Mouse (Mus musculus) midbrain, embryonic 14.5 days (tissue): ENCODE measurements at regions not wholly inside any gene's neighbourhood (a gene's known extent, or its start where the extent isn't known, plus 50 kb on each side); places are given as distances from the start of the nearest gene placed in this dataset.

ENCODE experiments used
- ATAC-seq: fragments of 200-750 bp; cut with Nextera tagmentation; 2 replicates; pipeline ENCODE4 v1.8.0; 2017; ENCODE audit warnings: moderate number of reproducible peaks, moderate library complexity; ENCODE audit not compliant: low FRiP score, low TSS enrichment
- DNase-seq: peaks from one replicate; pipeline ENCODE4 v3.0.0-alpha.2; 2015
- H3K27ac ChIP-seq: fragments of 300-500 bp; sonication (generic); replicated peaks from 2 replicates; pipeline ENCODE4 v1.5.1; 2014; ENCODE audit warnings: mild to moderate bottlenecking, low read depth, low read length, moderate library complexity
- H3K27me3 ChIP-seq: fragments of 300-500 bp; sonication (generic); 2 replicates; pipeline ENCODE4 v1.6.1; 2014; ENCODE audit warnings: low read length, control low read depth, mixed read lengths; ENCODE audit not compliant: control insufficient read depth, insufficient read depth
- H3K36me3 ChIP-seq: fragments of 300-500 bp; sonication (generic); 2 replicates; pipeline ENCODE4 v1.6.1; 2014; ENCODE audit warnings: low read length, control low read depth; ENCODE audit not compliant: control insufficient read depth, insufficient read depth
- H3K4me1 ChIP-seq: fragments of 300-500 bp; sonication (generic); 2 replicates; pipeline ENCODE4 v1.6.1; 2014; ENCODE audit warnings: mild to moderate bottlenecking, antibody characterized with exemption, low read length, control low read depth; ENCODE audit not compliant: control insufficient read depth, insufficient read depth
- H3K4me2 ChIP-seq: fragments of 300-500 bp; sonication (generic); 2 replicates; pipeline ENCODE4 v1.6.1; 2014; ENCODE audit warnings: mild to moderate bottlenecking, low read length, moderate library complexity
- H3K4me3 ChIP-seq: fragments of 300-500 bp; sonication (generic); replicated peaks from 2 replicates; pipeline ENCODE4 v1.5.1; 2014; ENCODE audit warnings: low read depth, low read length
- H3K9ac ChIP-seq: fragments of 300-500 bp; sonication (generic); replicated peaks from 2 replicates; pipeline ENCODE4 v1.6.1; 2014; ENCODE audit warnings: mild to moderate bottlenecking, low read length, moderate library complexity
- H3K9me3 ChIP-seq: fragments of 300-500 bp; sonication (generic); 2 replicates; pipeline ENCODE4 v1.6.1; 2016; ENCODE audit warnings: low read length, control low read depth, mixed read lengths; ENCODE audit not compliant: control insufficient read depth
- WGBS: fragments of 180-500 bp; shearing (Covaris S2); extraction: QIAGEN DNeasy Blood & Tissue Kit; methylation state at CpG from one replicate; pipeline ENCODE4 v1.1.7; 2014; 5-methylcytosine and 5-hydroxymethylcytosine counted together

GRCm38 (mm10) chr17:84117756-84118155, 70.0 kb downstream of the Zfp36l2 start:
- DNase-seq (no peak), ATAC-seq (no peak)
- no peak overlapping the region for H3K4me3 ChIP-seq
- no peaks in the 10 kb centered on the region for H3K36me3 ChIP-seq
- H3K27me3 ChIP-seq: no peaks in the 10 kb centered on the region
- WGBS: 86% methylated on average over 1 of the region's 1 CpGs
- no peak overlapping the region for H3K27ac ChIP-seq
- H3K4me1 ChIP-seq: no peaks in the 10 kb centered on the region
- no peak overlapping the region for H3K4me2 ChIP-seq
- H3K9me3 ChIP-seq: no peaks in the 10 kb centered on the region
- H3K9ac ChIP-seq: no peak overlapping the region

- Histone ChIP-seq H3K36me3 (no peaks in the 10 kb centered on the region), H3K27ac (no peak overlapping the region), H3K4me3 (no peak overlapping the region), H3K4me2 (no peak overlapping the region), H3K27me3 (no peaks in the 10 kb centered on the region), H3K4me1 (no peaks in the 10 kb centered on the region), H3K9me3 (no peaks in the 10 kb centered on the region), H3K9ac (no peak overlapping the region)
- ATAC-seq (no peak), DNase-seq (no peak)
- 95% methylated on average over 17 of the region's 17 CpGs for WGBS
Observed at GRCm38 (mm10) chr17:84116340-84117279, 71.1 kb downstream of the Zfp36l2 start.

GRCm38 (mm10) chr17:84115957-84116339, 71.8 kb downstream of the Zfp36l2 start:
- no peaks in the 10 kb centered on the region for H3K4me1 ChIP-seq
- no peak for ATAC-seq
- H3K27me3 ChIP-seq: no peaks in the 10 kb centered on the region
- H3K4me3 ChIP-seq: no peak overlapping the region
- no peak overlapping the region for H3K27ac ChIP-seq
- no peak overlapping the region for H3K4me2 ChIP-seq
- H3K9ac ChIP-seq: no peak overlapping the region
- 69% methylated on average over 3 of the region's 3 CpGs for WGBS
- DNase-seq: peak; percentile 23
- no peaks in the 10 kb centered on the region for H3K9me3 ChIP-seq
- no peaks in the 10 kb centered on the region for H3K36me3 ChIP-seq

GRCm38 (mm10) chr17:84115133-84115532, 72.6 kb downstream of the Zfp36l2 start:
- DNase-seq: no peak
- Histone ChIP-seq H3K27me3 (no peaks in the 10 kb centered on the region), H3K9me3 (no peaks in the 10 kb centered on the region), H3K4me3 (no peak overlapping the region), H3K4me1 (no peaks in the 10 kb centered on the region), H3K4me2 (no peak overlapping the region), H3K27ac (no peak overlapping the region), H3K9ac (no peak overlapping the region), H3K36me3 (no peaks in the 10 kb centered on the region)
- WGBS: 72% methylated on average over 8 of the region's 8 CpGs
- ATAC-seq: no peak

GRCm38 (mm10) chr17:84114279-84114994, 73.3 kb downstream of the Zfp36l2 start:
- Histone ChIP-seq H3K27ac (no peak overlapping the region), H3K9ac (no peak overlapping the region), H3K4me3 (no peak overlapping the region), H3K4me2 (no peak overlapping the region), H3K36me3 (no peaks in the 10 kb centered on the region), H3K27me3 (no peaks in the 10 kb centered on the region), H3K4me1 (no peaks in the 10 kb centered on the region), H3K9me3 (no peaks in the 10 kb centered on the region)
- ATAC-seq: no peak
- DNase-seq: no peak
- 74% methylated on average over 9 of the region's 9 CpGs for WGBS

- Histone ChIP-seq H3K4me1 (no peaks in the 10 kb centered on the region), H3K27me3 (no peaks in the 10 kb centered on the region), H3K9ac (no peak overlapping the region), H3K4me3 (no peak overlapping the region), H3K9me3 (no peaks in the 10 kb centered on the region), H3K36me3 (no peaks in the 10 kb centered on the region), H3K27ac (no peak overlapping the region), H3K4me2 (no peak overlapping the region)
- peak; percentile 55 for DNase-seq
- 18% methylated on average over 8 of the region's 8 CpGs for WGBS
- ATAC-seq: no peak
Observed at GRCm38 (mm10) chr17:84113608-84114278, 74.0 kb downstream of the Zfp36l2 start.

GRCm38 (mm10) chr17:84112411-84113031, 75.2 kb downstream of the Zfp36l2 start:
- 40% methylated on average over 6 of the region's 6 CpGs for WGBS
- Histone ChIP-seq H3K4me1 (no peaks in the 10 kb centered on the region), H3K4me2 (no peak overlapping the region), H3K27me3 (no peaks in the 10 kb centered on the region), H3K36me3 (no peaks in the 10 kb centered on the region), H3K9ac (no peak overlapping the region), H3K9me3 (no peaks in the 10 kb centered on the region), H3K27ac (no peak overlapping the region), H3K4me3 (no peak overlapping the region)
- DNase-seq: no peak
- ATAC-seq: no peak

GRCm38 (mm10) chr17:84111787-84112370, 75.9 kb downstream of the Zfp36l2 start:
- Histone ChIP-seq H3K9ac (no peak overlapping the region), H3K36me3 (no peaks in the 10 kb centered on the region), H3K27me3 (no peaks in the 10 kb centered on the region), H3K4me3 (no peak overlapping the region), H3K9me3 (no peaks in the 10 kb centered on the region), H3K4me2 (no peak overlapping the region), H3K27ac (no peak overlapping the region), H3K4me1 (no peaks in the 10 kb centered on the region)
- no peak for ATAC-seq
- WGBS: 80% methylated on average over 10 of the region's 10 CpGs
- DNase-seq: no peak
